Mouse (Mus musculus) heart, embryonic 15.5 days (tissue): ENCODE data around the gene Olfr896-ps1. TPM values are rescaled to one million over a fixed set of nuclear protein-coding genes. Genes with fewer than 3 reads are reported as not detected.

ENCODE experiments used
- ATAC-seq: fragments of 200-750 bp; cut with Nextera tagmentation; replicated peaks from 2 replicates; pipeline ENCODE4 v1.8.0; 2017; ENCODE audit warnings: low read depth, moderate TSS enrichment; ENCODE audit not compliant: insufficient number of reproducible peaks, insufficient read depth, low FRiP score
- H3K27ac ChIP-seq: fragments of 300-500 bp; sonication (generic); 2 replicates; pipeline ENCODE4 v1.5.1; 2015; ENCODE audit warnings: mild to moderate bottlenecking, inconsistent platforms
- H3K27me3 ChIP-seq: fragments of 300-500 bp; sonication (generic); 2 replicates; pipeline ENCODE4 v1.6.1; 2015; ENCODE audit warnings: inconsistent platforms
- H3K36me3 ChIP-seq: fragments of 300-500 bp; sonication (generic); 2 replicates; pipeline ENCODE4 v1.6.1; 2015; ENCODE audit warnings: mild to moderate bottlenecking, inconsistent platforms
- H3K4me1 ChIP-seq: fragments of 300-500 bp; sonication (generic); replicated peaks from 2 replicates; pipeline ENCODE4 v1.6.1; 2015; ENCODE audit warnings: inconsistent platforms
- H3K4me2 ChIP-seq: fragments of 300-500 bp; sonication (generic); 2 replicates; pipeline ENCODE4 v1.6.1; 2015; ENCODE audit warnings: inconsistent platforms, mild to moderate bottlenecking, moderate library complexity
- H3K4me3 ChIP-seq: fragments of 300-500 bp; sonication (generic); 2 replicates; pipeline ENCODE4 v1.5.1; 2015; ENCODE audit warnings: mild to moderate bottlenecking, inconsistent platforms
- H3K9ac ChIP-seq: fragments of 300-500 bp; sonication (generic); 2 replicates; pipeline ENCODE4 v1.6.1; 2015; ENCODE audit warnings: mild to moderate bottlenecking, inconsistent platforms
- H3K9me3 ChIP-seq: fragments of 300-500 bp; sonication (generic); replicated peaks from 2 replicates; pipeline ENCODE4 v1.6.1; 2016; ENCODE audit warnings: inconsistent platforms
- WGBS: fragments of 180-500 bp; shearing (Covaris S2); methylation state at CpG from one replicate; pipeline ENCODE4 v1.1.7; 2015; ENCODE audit warnings: mixed read lengths; 5-methylcytosine and 5-hydroxymethylcytosine counted together
- polyA plus RNA-seq: library from polyadenylated mRNA; unstranded; fragments of >200 nt; fragmentation: Nextera tagmentation; extraction: Ambion mirVana; gene quantifications from 2 replicates; pipeline ENCODE4 v1.2.1, GENCODE M21; 2015

Olfr896-ps1 gene
- polyA plus RNA-seq = not detected in 2 replicates

GRCm38 (mm10) chr9:38290807-38291206 lies at the start of gene Olfr896-ps1:
TSS of gene Olfr896-ps1 (plus strand) at chr9:38291107.
- H3K27ac ChIP-seq = no peak within 1 kb of the TSS
- ATAC-seq = no peak

GRCm38 (mm10) chr9:38252474-38252873 lies 38.4 kb upstream of the Olfr896-ps1 start, which contains the start of gene Olfr143:
TSS of gene Olfr143 (plus strand) at chr9:38252774.
- no peaks in the 10 kb centered on the region for H3K4me1 ChIP-seq
- no peaks in the 10 kb centered on the region for H3K27me3 ChIP-seq
- no peak within 1 kb of the TSS for H3K4me3 ChIP-seq
- no peaks in the 10 kb centered on the region for H3K9me3 ChIP-seq
- H3K27ac ChIP-seq = no peak within 1 kb of the TSS
- no peak for ATAC-seq
- no peak within 1 kb of the TSS for H3K9ac ChIP-seq
- H3K36me3 ChIP-seq = no peaks in the 10 kb centered on the region
- no peak within 1 kb of the TSS for H3K4me2 ChIP-seq

More at GRCm38 (mm10) chr9:38290807-38291206, at the start of gene Olfr896-ps1:
- WGBS = 77% methylated on average over 1 of the region's 1 CpGs
- no peaks in the 10 kb centered on the region for H3K4me1 ChIP-seq
- H3K9me3 ChIP-seq = no peaks in the 10 kb centered on the region
- H3K36me3 ChIP-seq = no peaks in the 10 kb centered on the region
- no peak within 1 kb of the TSS for H3K4me3 ChIP-seq
- no peaks in the 10 kb centered on the region for H3K27me3 ChIP-seq
- no peak within 1 kb of the TSS for H3K9ac ChIP-seq
- H3K4me2 ChIP-seq = no peak within 1 kb of the TSS

- H3K4me1 ChIP-seq = no peaks in the 10 kb centered on the region
- H3K27me3 ChIP-seq = no peaks in the 10 kb centered on the region
- no peak within 1 kb of the TSS for H3K4me2 ChIP-seq
- no peak within 1 kb of the TSS for H3K9ac ChIP-seq
- ATAC-seq = no peak
- no peaks in the 10 kb centered on the region for H3K9me3 ChIP-seq
- H3K27ac ChIP-seq = no peak within 1 kb of the TSS
- H3K4me3 ChIP-seq = no peak within 1 kb of the TSS
- no peaks in the 10 kb centered on the region for H3K36me3 ChIP-seq
These were observed 23.4 kb upstream of the Olfr896-ps1 start, which contains the start of gene Olfr895 for GRCm38 (mm10) chr9:38267551-38267950. TSS of gene Olfr895 (plus strand) at chr9:38267851.

GRCm38 (mm10) chr9:38328760-38329159 lies 37.9 kb downstream of the Olfr896-ps1 start, which contains the start of gene Olfr25:
TSS of gene Olfr25 (plus strand) at chr9:38329060.
- Histone ChIP-seq H3K4me1 (no peaks in the 10 kb centered on the region), H3K36me3 (no peaks in the 10 kb centered on the region), H3K4me3 (no peak within 1 kb of the TSS), H3K9me3 (no peaks in the 10 kb centered on the region), H3K4me2 (no peak within 1 kb of the TSS), H3K9ac (no peak within 1 kb of the TSS), H3K27ac (no peak within 1 kb of the TSS), H3K27me3 (no peaks in the 10 kb centered on the region)
- no peak for ATAC-seq
- WGBS = 63% methylated on average over 3 of the region's 3 CpGs

Other genes starting within 250 kb of the Olfr896-ps1 start
- gene Olfr884, start 244.6 kb upstream of the Olfr896-ps1 start, polyA plus RNA-seq = not detected in 2 replicates
- not detected in 2 replicates for gene Olfr885, start 229.8 kb upstream of the Olfr896-ps1 start, polyA plus RNA-seq
- not detected in 2 replicates for gene Olfr887, start 207.0 kb upstream of the Olfr896-ps1 start, polyA plus RNA-seq
- not detected in 2 replicates for gene Olfr888, start 183.0 kb upstream of the Olfr896-ps1 start, polyA plus RNA-seq
- gene Olfr889, start 175.9 kb upstream of the Olfr896-ps1 start, polyA plus RNA-seq = 0.03 TPM in 1 of 2 replicates, not detected in the other
- gene Olfr890, start 148.6 kb upstream of the Olfr896-ps1 start, polyA plus RNA-seq = not detected in 2 replicates
- not detected in 2 replicates for gene Olfr891, start 110.3 kb upstream of the Olfr896-ps1 start, polyA plus RNA-seq
- gene Olfr893, start 82.7 kb upstream of the Olfr896-ps1 start, polyA plus RNA-seq = not detected in 2 replicates
- not detected in 2 replicates for gene Olfr894, start 73.1 kb upstream of the Olfr896-ps1 start, polyA plus RNA-seq
- not detected in 2 replicates for gene Olfr143, start 38.3 kb upstream of the Olfr896-ps1 start, polyA plus RNA-seq
- gene Olfr895, start 23.3 kb upstream of the Olfr896-ps1 start, polyA plus RNA-seq = not detected in 2 replicates
- gene Olfr25, start 38.0 kb downstream of the Olfr896-ps1 start, polyA plus RNA-seq = not detected in 2 replicates
- not detected in 2 replicates for gene Olfr898, start 57.3 kb downstream of the Olfr896-ps1 start, polyA plus RNA-seq
- gene Olfr250, start 75.8 kb downstream of the Olfr896-ps1 start, polyA plus RNA-seq = not detected in 2 replicates
- gene Olfr251, start 86.0 kb downstream of the Olfr896-ps1 start, polyA plus RNA-seq = not detected in 2 replicates
- gene Olfr147, start 110.6 kb downstream of the Olfr896-ps1 start, polyA plus RNA-seq = not detected in 2 replicates
- gene Olfr901, start 138.3 kb downstream of the Olfr896-ps1 start, polyA plus RNA-seq = not detected in 2 replicates
- not detected in 2 replicates for gene Olfr902, start 156.5 kb downstream of the Olfr896-ps1 start, polyA plus RNA-seq
- not detected in 2 replicates for gene Olfr904, start 172.0 kb downstream of the Olfr896-ps1 start, polyA plus RNA-seq
- not detected in 2 replicates for gene Olfr905, start 180.0 kb downstream of the Olfr896-ps1 start, polyA plus RNA-seq
- gene Olfr906, start 196.0 kb downstream of the Olfr896-ps1 start, polyA plus RNA-seq = not detected in 2 replicates
- not detected in 2 replicates for gene Olfr907, start 204.7 kb downstream of the Olfr896-ps1 start, polyA plus RNA-seq
- not detected in 2 replicates for gene Olfr911-ps1, start 230.5 kb downstream of the Olfr896-ps1 start, polyA plus RNA-seq
- gene Olfr910, start 246.7 kb downstream of the Olfr896-ps1 start, polyA plus RNA-seq = not detected in 2 replicates